Mouse (Mus musculus) lung, adult 2 months (tissue): Measurements from ENCODE around the gene Tspan31. TPM values are rescaled to one million over a fixed set of nuclear protein-coding genes. Genes with fewer than 3 reads are reported as not detected.

ENCODE experiments used
- DNase-seq: peaks from one replicate; pipeline ENCODE4 v3.0.0; 2022
- H3K4me1 ChIP-seq: fragments of 200-500 bp; 2 replicates; pipeline ENCODE4 v1.6.1; 2011; ENCODE audit warnings: low read length; ENCODE audit not compliant: control insufficient read depth, insufficient read depth
- H3K4me3 ChIP-seq: fragments of 200-500 bp; replicated peaks from 2 replicates; pipeline ENCODE3; 2011; ENCODE audit warnings: low read depth, mild to moderate bottlenecking, control low read depth, low read length; ENCODE audit errors: extremely low read depth
- CTCF ChIP-seq: fragments of 200-500 bp; IDR thresholded peaks from 2 replicates; pipeline ENCODE4 v1.5.1; 2011; ENCODE audit warnings: mild to moderate bottlenecking, low read length, control low read depth; ENCODE audit not compliant: insufficient read depth
- POLR2A ChIP-seq: fragments of 200-500 bp; IDR thresholded peaks from 2 replicates; pipeline ENCODE4 v1.6.1; 2011; ENCODE audit warnings: low read depth, mild to moderate bottlenecking, control low read depth, low read length, borderline replicate concordance; ENCODE audit errors: extremely low read depth
- WGBS: fragments of 180-500 bp; shearing (Covaris S2); methylation state at CpG from one replicate; pipeline ENCODE4 v1.1.7; 2018; 5-methylcytosine and 5-hydroxymethylcytosine counted together
- polyA plus RNA-seq: library from polyadenylated mRNA; depleted of rRNA; stranded (reverse); fragments of >200 nt; gene quantifications from 2 replicates; pipeline ENCODE4 v1.2.3, GENCODE M21; 2012

Tspan31 gene
- polyA plus RNA-seq, 1 experiment: 99.3 TPM

DNA sequence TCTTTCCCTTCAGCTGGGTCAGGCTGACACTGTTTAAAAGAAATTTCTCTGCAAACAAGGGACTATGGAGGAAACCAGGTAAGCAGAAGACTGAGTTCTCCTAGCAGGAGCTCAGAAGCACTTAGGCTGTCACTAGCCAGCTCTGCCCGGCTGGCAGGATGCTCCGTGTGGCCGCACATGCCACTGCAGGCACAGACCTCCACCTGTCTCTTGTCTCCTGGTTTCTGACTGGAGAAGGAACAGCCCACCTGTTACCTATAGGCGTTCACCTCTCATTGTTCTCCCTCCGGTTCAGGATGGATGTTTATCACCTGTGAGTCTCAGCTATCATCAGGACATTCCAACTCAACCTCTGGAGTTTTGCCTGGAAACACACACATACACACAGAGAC, 13.8 kb upstream of the Tspan31 start:
- no peak for DNase-seq
- no peak overlapping the region for H3K4me3 ChIP-seq
- WGBS: 38% methylated on average over 5 of the region's 5 CpGs
- no peak for TF ChIP-seq POLR2A
- TF ChIP-seq CTCF: no peak
- H3K4me1 ChIP-seq: peaks cover 2% of the 10 kb centered on the region

DNA sequence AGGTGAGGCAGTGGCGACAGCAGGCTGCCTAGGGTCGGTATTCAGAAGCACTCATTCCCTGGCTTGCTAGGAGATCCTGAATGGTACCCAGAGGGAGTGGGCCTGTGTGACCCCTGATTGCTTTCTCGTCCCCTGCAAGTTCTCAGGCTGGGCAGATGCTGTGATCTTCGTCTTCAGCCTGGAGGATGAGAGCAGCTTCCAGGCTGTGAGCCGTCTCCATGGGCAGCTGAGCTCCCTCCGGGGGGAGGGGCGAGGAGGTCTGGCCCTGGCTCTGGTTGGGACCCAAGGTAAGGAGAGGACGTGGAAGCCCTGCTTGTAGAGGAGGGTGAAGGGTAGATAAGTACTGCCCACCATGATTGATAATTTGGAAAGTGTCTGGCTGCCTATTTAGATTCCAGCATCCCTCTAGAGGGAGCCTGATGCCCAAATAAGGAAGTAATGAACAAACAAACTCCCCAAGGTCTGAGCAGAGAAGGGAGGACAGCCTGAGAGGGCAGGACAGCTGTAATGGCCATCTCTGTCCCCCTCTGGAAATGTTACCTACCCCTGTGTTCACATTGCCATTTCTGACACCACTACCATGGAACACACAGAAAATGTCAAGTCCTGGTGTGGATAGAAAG, 13.3 kb upstream of the Tspan31 start:
- H3K4me3 ChIP-seq: no peak overlapping the region
- TF ChIP-seq CTCF: no peak
- no peak for TF ChIP-seq POLR2A
- no peak for DNase-seq
- peaks cover 3% of the 10 kb centered on the region for H3K4me1 ChIP-seq
- WGBS: 48% methylated on average over 8 of the region's 8 CpGs

DNA sequence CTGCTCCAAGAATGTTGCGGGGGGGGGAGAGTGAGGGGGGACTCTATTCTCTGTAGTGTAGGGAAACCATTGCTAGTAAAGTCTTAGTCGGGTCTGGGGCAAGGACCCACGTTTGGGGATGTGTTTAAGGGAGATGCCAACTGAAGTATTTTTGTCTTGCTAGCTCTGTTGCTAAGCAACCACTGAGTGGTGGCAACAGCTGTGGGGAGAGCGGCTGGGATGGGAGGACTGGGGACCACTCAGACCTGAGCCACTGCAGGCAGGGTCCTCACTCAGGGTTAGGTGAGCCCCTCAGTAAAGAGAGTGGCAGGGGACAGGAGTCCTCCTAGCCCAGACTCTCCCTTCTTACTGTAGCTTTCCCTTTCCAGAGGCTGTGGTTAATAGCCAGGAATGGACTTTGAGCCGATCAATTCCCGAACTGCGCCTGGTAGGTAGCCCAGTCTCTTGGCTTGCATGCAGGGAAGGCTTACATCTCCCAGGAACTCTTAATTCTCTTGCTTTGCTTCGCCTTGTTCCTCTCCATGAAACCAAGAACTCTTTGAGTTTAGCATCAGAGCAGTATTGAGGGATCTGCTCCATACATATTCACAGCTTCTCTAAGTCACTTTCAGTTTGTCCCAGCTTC, 12.0 kb upstream of the Tspan31 start:
- Histone ChIP-seq H3K4me1 (peaks cover 3% of the 10 kb centered on the region), H3K4me3 (no peak overlapping the region)
- WGBS: 38% methylated on average over 8 of the region's 8 CpGs
- TF ChIP-seq POLR2A: no peak
- TF ChIP-seq CTCF: no peak
- DNase-seq: no peak

DNA sequence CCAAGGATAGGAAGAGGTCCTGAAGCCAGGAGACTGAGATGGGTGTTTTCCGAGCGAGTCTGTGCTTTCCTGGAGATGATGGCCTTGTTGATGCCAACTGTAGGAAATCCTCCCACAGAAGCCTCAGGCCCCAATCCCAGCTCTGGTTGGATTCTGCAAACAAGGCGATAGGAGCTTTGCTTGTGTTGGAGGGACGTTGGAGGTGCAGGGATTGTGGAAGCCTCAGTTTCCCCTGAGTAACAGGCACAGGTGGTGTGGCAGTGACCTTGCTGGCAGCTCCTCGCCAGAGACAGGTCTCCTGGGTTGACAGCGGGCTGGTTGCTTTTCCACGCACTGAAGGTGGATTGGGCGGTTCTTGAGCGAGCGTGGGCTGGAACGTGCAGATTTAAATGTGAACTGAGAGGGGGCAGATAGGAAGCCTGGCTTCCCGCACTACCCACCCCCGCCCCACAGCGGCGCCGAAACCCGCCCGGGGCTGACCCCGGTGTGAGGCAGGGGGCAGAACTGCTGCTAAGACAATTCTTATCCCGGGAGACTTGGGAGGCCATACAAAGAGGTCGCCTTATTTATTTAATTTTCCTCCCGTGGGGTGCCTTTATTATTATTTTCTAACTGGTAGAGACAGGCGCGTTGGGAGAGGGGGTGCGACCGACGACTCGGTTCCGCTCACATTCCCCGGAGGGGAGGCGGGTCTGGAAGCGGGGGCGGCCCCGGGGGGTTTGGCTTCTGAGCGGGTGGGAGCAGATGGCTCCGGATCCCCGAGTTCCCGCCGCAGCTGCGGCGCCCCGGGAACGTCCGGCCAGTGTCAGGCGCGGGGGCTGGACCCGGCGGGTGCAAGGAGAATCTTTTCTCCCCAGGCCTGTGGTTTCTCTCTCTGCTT, 11.1 kb upstream of the Tspan31 start:
- TF ChIP-seq CTCF: no peak
- TF ChIP-seq POLR2A: no peak
- WGBS: 11% methylated on average over 48 of the region's 48 CpGs
- Histone ChIP-seq H3K4me1 (peaks cover 3% of the 10 kb centered on the region), H3K4me3 (no peak overlapping the region)
- no peak for DNase-seq

DNA sequence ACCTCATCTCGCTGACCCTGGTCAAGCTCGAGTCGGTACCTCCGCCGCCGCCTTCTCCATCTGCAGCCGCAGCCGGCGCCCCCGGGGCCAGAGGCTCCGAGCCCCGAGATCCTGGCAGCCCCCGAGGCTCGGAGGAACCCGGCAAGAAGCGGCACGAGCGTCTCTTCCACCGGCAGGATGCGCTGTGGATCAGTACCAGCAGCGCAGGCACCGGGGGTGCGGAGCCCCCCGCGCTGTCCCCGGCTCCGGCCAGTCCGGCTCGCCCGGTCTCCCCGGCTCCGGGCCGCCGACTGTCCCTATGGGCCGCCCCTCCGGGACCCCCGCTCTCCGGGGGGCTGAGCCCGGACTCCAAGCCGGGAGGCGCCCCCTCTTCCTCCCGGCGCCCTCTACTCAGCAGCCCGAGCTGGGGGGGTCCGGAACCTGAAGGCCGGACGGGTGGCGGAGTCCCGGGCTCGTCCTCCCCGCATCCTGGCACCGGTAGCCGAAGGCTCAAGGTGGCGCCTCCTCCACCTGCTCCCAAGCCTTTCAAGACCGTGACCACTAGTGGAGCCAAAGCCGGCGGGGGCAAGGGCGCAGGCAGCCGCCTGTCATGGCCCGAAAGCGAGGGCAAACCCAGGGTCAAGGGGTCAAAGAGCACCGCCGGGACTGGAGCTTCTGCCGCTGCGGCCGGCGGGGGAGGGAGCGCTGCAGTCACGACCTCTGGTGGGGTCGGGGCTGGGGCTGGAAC, 9.8 kb upstream of the Tspan31 start:
- DNase-seq: no peak
- Histone ChIP-seq H3K4me3 (no peak overlapping the region), H3K4me1 (peaks cover 3% of the 10 kb centered on the region)
- WGBS: 20% methylated on average over 70 of the region's 70 CpGs
- TF ChIP-seq CTCF (no peak), POLR2A (no peak)

DNA sequence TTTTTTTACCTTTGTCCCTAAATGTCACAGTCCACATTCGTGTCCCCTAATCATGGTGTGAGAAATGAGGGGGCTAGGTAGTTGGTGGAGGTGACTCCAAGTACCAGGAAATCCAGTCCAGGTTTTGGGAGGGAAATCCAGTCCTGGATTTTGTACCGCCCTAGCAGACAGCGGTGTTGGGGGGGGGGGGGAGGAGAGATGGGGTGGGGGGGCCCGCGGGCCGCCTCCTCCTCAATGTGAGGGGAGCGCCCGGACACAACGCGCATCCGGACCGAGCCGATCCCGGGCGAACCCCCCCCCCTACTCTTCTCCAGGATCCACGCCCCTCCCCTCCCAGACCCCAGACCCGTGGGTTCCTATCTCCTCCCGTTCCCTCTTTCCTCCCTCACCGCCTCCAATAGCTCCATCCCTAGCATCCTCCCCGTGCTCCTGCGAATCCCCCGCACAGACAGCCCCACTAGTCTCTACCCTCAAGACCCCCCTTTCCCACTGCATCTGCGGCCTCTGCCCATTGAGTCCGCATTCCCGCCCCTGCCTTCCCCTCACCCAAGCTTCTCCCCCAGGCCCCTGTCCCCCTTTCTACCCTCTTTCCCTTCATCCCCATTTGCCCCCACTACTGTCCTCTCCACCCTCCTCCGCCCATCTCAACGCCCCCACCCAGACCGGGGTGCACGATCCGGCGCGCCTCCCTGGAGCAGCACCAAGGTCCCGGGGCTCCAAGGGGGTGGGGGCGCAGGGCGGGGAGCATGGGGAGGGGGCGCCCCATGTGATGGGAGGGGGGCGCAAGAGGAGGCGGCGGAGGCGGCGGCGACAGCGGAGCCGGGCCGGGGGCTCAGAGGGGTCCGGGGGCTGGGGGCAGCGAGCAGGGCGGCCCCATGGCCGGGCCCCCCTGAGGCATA, 8.9 kb upstream of the Tspan31 start:
- Histone ChIP-seq H3K4me3 (peak overlapping the region; percentile 13), H3K4me1 (peaks cover 3% of the 10 kb centered on the region)
- no peak for TF ChIP-seq CTCF
- no peak for TF ChIP-seq POLR2A
- DNase-seq: no peak
- 12% methylated on average over 47 of the region's 49 CpGs for WGBS

DNA sequence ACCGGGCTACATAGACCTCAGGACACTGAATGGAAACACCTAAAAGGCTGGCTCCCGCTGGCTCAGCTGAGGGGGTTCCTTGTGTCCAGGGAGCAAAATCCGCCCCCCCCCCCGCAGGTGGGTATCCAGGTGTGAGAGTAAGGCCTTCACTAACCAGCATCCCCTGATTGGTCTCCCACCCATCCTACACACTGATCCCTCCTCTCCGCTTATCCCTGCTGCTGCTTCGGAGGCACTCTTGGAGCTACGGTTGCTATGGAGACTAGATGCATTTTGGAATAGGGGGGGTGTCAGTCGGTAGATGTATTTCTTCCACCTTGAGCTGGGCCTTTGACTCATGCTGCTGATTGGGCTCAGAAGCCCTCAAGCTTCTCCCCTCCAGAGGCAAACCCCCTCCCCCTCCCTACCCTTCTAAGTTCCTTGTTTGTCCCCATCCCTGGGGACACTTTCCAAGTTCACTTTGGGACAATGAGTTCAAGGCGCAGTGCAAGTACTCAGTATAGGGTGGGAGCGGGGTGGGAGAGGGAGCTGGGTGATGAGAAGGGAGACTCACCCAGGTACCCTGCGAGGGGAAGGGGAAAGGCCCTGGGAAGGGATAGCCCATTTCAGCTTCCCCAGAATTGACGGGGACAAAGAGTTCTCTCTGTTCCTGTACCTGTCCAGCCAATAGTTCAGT, 8.1 kb upstream of the Tspan31 start:
- peaks cover 3% of the 10 kb centered on the region for H3K4me1 ChIP-seq
- WGBS: 16% methylated on average over 12 of the region's 12 CpGs
- H3K4me3 ChIP-seq: no peak overlapping the region
- TF ChIP-seq CTCF: no peak
- no peak for TF ChIP-seq POLR2A
- DNase-seq: no peak

DNA sequence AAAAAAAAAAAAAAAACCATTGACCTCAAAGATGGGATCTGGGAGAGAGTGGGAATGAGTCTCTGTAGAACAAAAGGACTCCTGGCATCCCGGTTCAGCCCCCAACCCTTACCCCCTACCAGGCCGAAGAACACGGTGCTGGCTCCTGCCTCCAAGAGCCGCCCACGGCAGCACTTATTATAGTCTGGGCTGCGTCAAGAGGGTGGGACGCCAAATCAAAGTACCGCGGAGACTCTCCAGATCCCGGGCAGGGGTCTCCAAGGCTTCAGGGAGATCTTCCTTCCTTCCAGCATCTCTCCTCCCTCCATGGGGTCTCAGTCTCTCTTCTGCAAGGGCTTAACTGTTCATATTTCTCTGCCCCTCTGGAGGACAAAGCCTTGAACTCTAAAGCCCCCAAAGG, 7.5 kb upstream of the Tspan31 start:
- peaks cover 3% of the 10 kb centered on the region for H3K4me1 ChIP-seq
- no peak for TF ChIP-seq CTCF
- TF ChIP-seq POLR2A: no peak
- WGBS: 19% methylated on average over 10 of the region's 10 CpGs
- no peak for DNase-seq
- H3K4me3 ChIP-seq: no peak overlapping the region
